15 mouse cellular contexts compared by ENCODE assay signal in the genomic region with DNA sequence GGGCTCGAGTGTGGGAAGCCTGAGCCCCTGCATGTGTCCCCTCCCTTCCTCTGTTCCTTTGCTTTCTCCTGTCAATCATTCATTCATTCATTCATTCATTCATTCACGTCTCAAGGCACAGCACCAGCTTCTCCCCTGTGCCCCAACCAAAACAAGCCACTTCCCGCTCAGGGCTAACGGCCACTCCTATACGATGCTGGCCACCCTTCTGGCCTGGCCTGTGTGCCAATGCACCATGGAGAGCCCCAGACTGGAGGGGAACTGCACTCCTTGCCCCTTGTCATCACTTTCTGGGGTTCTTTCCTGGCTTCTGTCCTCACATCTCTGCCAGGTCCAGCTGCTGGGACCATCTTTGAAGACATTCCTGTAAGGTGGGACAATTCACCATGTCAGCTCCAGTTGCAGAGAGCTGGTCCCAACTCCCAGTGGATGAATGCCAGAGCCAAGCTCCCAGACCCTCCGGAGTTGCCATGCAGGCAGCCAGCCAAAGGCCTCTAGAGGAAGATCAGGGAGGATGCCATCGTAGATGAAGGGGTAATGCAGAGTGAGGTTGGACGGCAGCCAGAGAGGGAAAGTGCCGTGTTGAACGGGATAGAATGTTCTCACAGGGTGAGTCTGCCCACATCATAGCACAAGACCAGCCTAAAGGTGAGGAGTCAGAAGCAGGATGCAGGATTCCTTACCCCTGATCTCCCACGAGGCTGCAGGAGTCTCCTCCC. TPM values are rescaled to one million over a fixed set of nuclear protein-coding genes. Genes with fewer than 3 reads are reported as not detected.
DNase-seq lines count a peak whose midpoint lies in the region; ATAC-seq lines count a peak whose summit lies in the region.
"Had no signal": no experiment of that assay in that cellular context is flagged by ENCODE, and none has a peak within 500 bp of the region (broad histone marks: within the 10 kb centered on the region; RNA-seq: fewer than 3 reads in every experiment).

No protein-coding gene starts in this region.

- 65% methylated on average over 11 of the region's 11 CpGs for WGBS in forebrain, embryonic 12.5 days
- WGBS in forebrain, embryonic 11.5 days, result 75% methylated on average over 11 of the region's 11 CpGs
- WGBS in neural tube, embryonic 15.5 days, result 57% methylated on average over 11 of the region's 11 CpGs

- no peak overlapping the region for H3K4me2 ChIP-seq in forebrain, embryonic 12.5 days
- H3K4me2 ChIP-seq in forebrain, embryonic 11.5 days (ENCODE audit: low read depth, low read length, severe bottlenecking), result no peak overlapping the region
- H3K4me2 ChIP-seq in neural tube, embryonic 15.5 days, result no peak overlapping the region
- H3K4me2 ChIP-seq: limb, embryonic 13.5 days had no signal

- no peaks in the 10 kb centered on the region for H3K36me3 ChIP-seq in forebrain, embryonic 12.5 days (replicated peaks)
- H3K36me3 ChIP-seq in forebrain, embryonic 11.5 days (ENCODE audit: control insufficient read depth, insufficient read depth, low read length), result no peaks in the 10 kb centered on the region
- no peaks in the 10 kb centered on the region for H3K36me3 ChIP-seq in neural tube, embryonic 15.5 days
- H3K36me3 ChIP-seq: limb, embryonic 13.5 days had no signal

- no peak for ATAC-seq in forebrain, embryonic 12.5 days (ENCODE audit: low FRiP score)
- no peak for ATAC-seq in forebrain, embryonic 11.5 days (replicated peaks; ENCODE audit: low FRiP score)
- ATAC-seq in neural tube, embryonic 15.5 days (ENCODE audit: low FRiP score), result peak; percentile 53; the same call in 1 of the 2 replicates
- ATAC-seq in megakaryocyte, adult 5-6 weeks (ENCODE audit: poor library complexity, severe bottlenecking), result no peak
- ATAC-seq: liver, postnatal 0 days had no signal

- H3K9me3 ChIP-seq in forebrain, embryonic 12.5 days, result no peaks in the 10 kb centered on the region
- no peaks in the 10 kb centered on the region for H3K9me3 ChIP-seq in forebrain, embryonic 11.5 days (ENCODE audit: control insufficient read depth, low read length)
- no peaks in the 10 kb centered on the region for H3K9me3 ChIP-seq in neural tube, embryonic 15.5 days (replicated peaks)
- H3K9me3 ChIP-seq: limb, embryonic 13.5 days had no signal

- H3K27me3 ChIP-seq in forebrain, embryonic 12.5 days, result no peaks in the 10 kb centered on the region
- no peaks in the 10 kb centered on the region for H3K27me3 ChIP-seq in forebrain, embryonic 11.5 days (ENCODE audit: control insufficient read depth, insufficient read depth, low read length)
- H3K27me3 ChIP-seq in neural tube, embryonic 15.5 days (replicated peaks), result no peaks in the 10 kb centered on the region; the same call in 1 of the 2 replicates
- H3K27me3 ChIP-seq: limb, embryonic 13.5 days had no signal

- H3K27ac ChIP-seq in forebrain, embryonic 12.5 days, result peak overlapping the region; percentile 36; the same call in 1 of the 2 replicates
- no peak overlapping the region for H3K27ac ChIP-seq in forebrain, embryonic 11.5 days (ENCODE audit: low read depth, low read length)
- no peak overlapping the region; the same call in 1 of the 2 replicates for H3K27ac ChIP-seq in neural tube, embryonic 15.5 days (replicated peaks)
- H3K27ac ChIP-seq: limb, embryonic 13.5 days had no signal

- no peak for DNase-seq in forebrain, embryonic 11.5 days (ENCODE audit: low spot score)
- DNase-seq in kidney, postnatal 14 days, result peak; percentile 16
- no peak for DNase-seq in kidney, adult 9 months
- peak; percentile 54 for DNase-seq in testis, postnatal 10 days (ENCODE audit: low spot score)
- no peak for DNase-seq in testis, postnatal 14 days (ENCODE audit: low spot score)
- DNase-seq: adrenal gland, adult 2 months; cerebellum, adult 9-11 months; heart, postnatal 14 days; kidney, adult 11 months; kidney, postnatal 4 days; liver, postnatal 0 days had no signal

- no peak overlapping the region for H3K9ac ChIP-seq in forebrain, embryonic 12.5 days
- H3K9ac ChIP-seq in forebrain, embryonic 11.5 days (ENCODE audit: low read length), result no peak overlapping the region
- H3K9ac ChIP-seq in neural tube, embryonic 15.5 days (replicated peaks), result no peak overlapping the region
- H3K9ac ChIP-seq: limb, embryonic 13.5 days; liver, postnatal 0 days had no signal

- no peak overlapping the region for H3K4me3 ChIP-seq in forebrain, embryonic 12.5 days (replicated peaks)
- no peak overlapping the region for H3K4me3 ChIP-seq in forebrain, embryonic 11.5 days (ENCODE audit: low read depth, low read length)
- no peak overlapping the region for H3K4me3 ChIP-seq in neural tube, embryonic 15.5 days (replicated peaks)
- H3K4me3 ChIP-seq: limb, embryonic 13.5 days had no signal

- H3K4me1 ChIP-seq in forebrain, embryonic 12.5 days, result peaks cover 30% of the 10 kb centered on the region
- H3K4me1 ChIP-seq in forebrain, embryonic 11.5 days (replicated peaks; ENCODE audit: control insufficient read depth, insufficient read depth, low read length), result peaks cover 5% of the 10 kb centered on the region; the same call in 1 of the 2 replicates
- peaks cover 17% of the 10 kb centered on the region; the same call in 1 of the 2 replicates for H3K4me1 ChIP-seq in neural tube, embryonic 15.5 days

RNA-seq across cellular contexts. Expression of a gene that starts 26.5 kb away (rescaled TPM):
- polyA plus RNA-seq in forebrain, embryonic 12.5 days (2016; fragmentation: Nextera tagmentation; extraction: Ambion mirVana), result 758 and 840 TPM in 2 replicates
- 1,000 and 1,067 TPM in 2 replicates for polyA plus RNA-seq in forebrain, embryonic 11.5 days (2014; fragmentation: Nextera tagmentation; extraction: Ambion mirVana)
- polyA plus RNA-seq in neural tube, embryonic 15.5 days (2015; fragmentation: Nextera tagmentation; extraction: Ambion mirVana), result 998 and 1,098 TPM in 2 replicates
- total RNA-seq in megakaryocyte, adult 5-6 weeks (2015), result 1,617 and 1,884 TPM in 2 replicates
- total RNA-seq in megakaryocyte, adult 5-6 weeks (2017), result 3,108 and 3,204 TPM in 2 replicates

RNA-seq across cellular contexts. Expression of a gene that starts 58.8 kb away (rescaled TPM):
- 104 and 106 TPM in 2 replicates for polyA plus RNA-seq in forebrain, embryonic 12.5 days (2016; fragmentation: Nextera tagmentation; extraction: Ambion mirVana)
- 124 and 132 TPM in 2 replicates for polyA plus RNA-seq in forebrain, embryonic 11.5 days (2014; fragmentation: Nextera tagmentation; extraction: Ambion mirVana)
- 12.3 and 33.6 TPM in 2 replicates for polyA plus RNA-seq in neural tube, embryonic 15.5 days (2015; fragmentation: Nextera tagmentation; extraction: Ambion mirVana)
- 160 and 172 TPM in 2 replicates for total RNA-seq in megakaryocyte, adult 5-6 weeks (2015)
- 309 and 311 TPM in 2 replicates for total RNA-seq in megakaryocyte, adult 5-6 weeks (2017)

Comparison
In these comparisons a context has a peak if more than half of its experiments do, and no peak if none do; other contexts are left out.
1. DNase-seq: peak in kidney, postnatal 14 days (single experiment) and testis, postnatal 10 days (single experiment); none in forebrain, embryonic 11.5 days (single experiment), kidney, adult 9 months (single experiment) and testis, postnatal 14 days (single experiment).